Mouse (Mus musculus) megakaryocyte progenitor cell, adult 5-6 weeks (primary cell): ENCODE measurements around the gene Arpc2. TPM values are rescaled to one million over a fixed set of nuclear protein-coding genes. Genes with fewer than 3 reads are reported as not detected.
A peak's percentile ranks its signal among the peaks of the same experiment; 100 is the strongest.

Source experiments
- ATAC-seq: replicated peaks from 2 replicates; pipeline ENCODE4 v1.8.0; 2016; ENCODE audit warnings: mild to moderate bottlenecking, moderate TSS enrichment, inconsistent platforms; ENCODE audit not compliant: poor library complexity
- total RNA-seq, 2 experiments: library from RNA; stranded (forward) in 1 of 2; stranded (reverse) in 1 of 2; fragments of 157-497, 149-512 nt in 1 of 2; fragments of 200-1000 nt in 1 of 2; gene quantifications; 2 replicates each; pipeline versions ENCODE4 v1.2.3 to v1.2.4; 2015 to 2017

The Arpc2 gene
- total RNA-seq (2015) (802 and 912 TPM in 2 replicates), total RNA-seq (2017) (414 and 435 TPM in 2 replicates)

GRCm38 (mm10) chr1:74235938-74236589, at the start of gene Arpc2:
Gene Arpc2, plus strand, starts transcription at chr1:74236084.
- ATAC-seq: peak; percentile 79

DNA sequence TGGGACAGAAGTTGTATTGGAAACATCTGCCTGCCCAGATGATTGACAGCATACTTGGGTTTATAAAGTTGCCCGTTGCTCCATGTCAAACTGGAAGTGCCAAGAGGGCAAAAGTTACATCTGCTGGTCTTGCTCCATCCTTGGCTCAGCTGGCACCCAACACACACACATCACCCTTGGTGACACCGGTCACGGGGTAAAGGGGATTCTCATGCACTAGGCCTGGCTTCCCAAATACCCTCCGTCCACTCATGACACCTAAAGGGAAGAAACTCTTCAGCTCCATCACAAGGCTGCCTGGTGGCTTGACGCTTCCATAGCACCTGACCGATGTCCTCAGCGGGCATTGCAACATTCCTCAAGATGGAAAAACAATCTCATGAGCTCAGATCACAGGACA, 45.4 kb upstream of the Arpc2 start:
- no peak for ATAC-seq

- no peak for ATAC-seq
Observed at GRCm38 (mm10) chr1:74192711-74193110, 43.2 kb upstream of the Arpc2 start.

- ATAC-seq: no peak
Observed at GRCm38 (mm10) chr1:74194445-74194844, 41.4 kb upstream of the Arpc2 start, which contains the start of gene Cxcr1. Gene Cxcr1, minus strand, starts transcription at chr1:74194631.

GRCm38 (mm10) chr1:74195961-74196360, 39.9 kb upstream of the Arpc2 start:
- peak; percentile 95 for ATAC-seq

- no peak for ATAC-seq
Observed at GRCm38 (mm10) chr1:74196621-74197419, 39.1 kb upstream of the Arpc2 start.

- ATAC-seq: no peak
Observed at GRCm38 (mm10) chr1:74197726-74198470, 38.0 kb upstream of the Arpc2 start.

- ATAC-seq: no peak
Observed at GRCm38 (mm10) chr1:74199046-74199445, 36.8 kb upstream of the Arpc2 start.

DNA sequence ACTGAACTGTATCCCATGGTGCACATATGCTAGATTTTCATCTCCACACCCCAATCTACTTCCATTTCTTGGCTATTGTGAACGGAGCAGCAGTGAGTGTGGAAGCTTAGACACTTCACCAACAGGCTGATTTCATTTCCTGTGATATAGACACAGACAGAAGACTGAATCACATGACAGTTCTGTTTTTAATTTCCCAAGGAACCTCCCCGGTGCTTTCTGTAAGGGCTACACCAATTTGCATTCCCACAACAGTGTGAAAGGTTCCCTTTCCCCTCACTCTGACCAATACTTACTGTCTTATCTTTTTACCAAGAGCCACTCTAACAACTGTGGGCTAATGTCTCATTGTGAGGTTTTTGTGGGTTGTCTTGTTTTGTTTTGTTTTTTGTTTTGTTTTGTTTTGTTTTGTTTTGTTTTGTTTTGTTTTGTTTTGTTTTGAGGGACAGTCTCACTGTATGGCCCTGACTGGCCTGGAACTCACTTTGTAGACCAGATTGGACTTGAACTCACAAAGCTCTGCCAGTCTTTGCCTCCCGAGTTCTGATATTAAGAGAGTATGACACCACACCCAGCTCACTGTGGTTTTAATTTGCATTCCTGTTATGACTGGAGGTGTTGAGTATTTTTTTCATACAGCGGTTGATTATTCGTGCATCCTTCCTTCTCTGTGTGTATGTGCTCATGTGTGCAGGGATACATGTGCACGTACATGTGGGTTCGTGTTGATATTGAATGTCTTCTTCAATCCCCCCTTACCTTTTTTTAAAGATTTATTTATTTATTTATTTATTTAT, 34.6 kb upstream of the Arpc2 start:
- peak; percentile 38 for ATAC-seq

DNA sequence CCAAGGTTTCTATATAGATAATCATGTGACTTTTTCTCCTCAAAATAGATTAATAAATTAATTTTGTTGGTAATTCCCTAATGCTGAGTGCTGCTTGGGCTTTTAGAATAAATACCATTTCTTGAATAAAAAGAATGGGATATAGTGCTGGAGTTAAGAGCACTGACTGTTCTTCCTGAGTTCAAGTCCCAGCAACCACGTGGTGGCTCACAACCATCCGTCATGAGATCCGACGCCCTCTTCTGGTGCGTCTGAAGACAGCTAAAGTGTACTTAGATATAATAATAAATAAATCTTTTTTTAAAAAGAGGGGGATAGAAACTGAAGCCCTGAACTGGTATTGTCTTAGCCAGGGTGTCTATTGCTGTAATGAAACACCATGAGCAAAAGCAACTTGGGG, 32.4 kb upstream of the Arpc2 start:
- no peak for ATAC-seq

DNA sequence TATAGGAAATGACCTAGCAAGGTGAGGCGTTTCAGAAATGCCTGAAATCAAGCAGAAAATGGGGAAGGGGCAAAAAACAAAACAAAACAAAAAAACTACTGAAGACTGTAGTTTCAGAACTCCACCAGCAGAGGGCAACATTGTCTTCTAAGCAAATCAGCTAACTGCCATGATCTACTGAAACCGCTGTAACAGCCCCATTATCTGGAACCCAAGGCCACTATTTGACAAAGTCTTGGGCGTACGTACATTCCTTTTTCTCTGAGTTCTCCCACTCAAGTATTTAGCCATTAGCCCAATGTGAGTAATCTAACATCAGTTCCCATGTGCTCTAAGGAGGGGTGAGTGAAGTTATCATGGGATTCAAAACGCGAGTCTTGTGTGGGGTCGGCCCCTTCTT, 30.0 kb upstream of the Arpc2 start:
- peak; percentile 84 for ATAC-seq

DNA sequence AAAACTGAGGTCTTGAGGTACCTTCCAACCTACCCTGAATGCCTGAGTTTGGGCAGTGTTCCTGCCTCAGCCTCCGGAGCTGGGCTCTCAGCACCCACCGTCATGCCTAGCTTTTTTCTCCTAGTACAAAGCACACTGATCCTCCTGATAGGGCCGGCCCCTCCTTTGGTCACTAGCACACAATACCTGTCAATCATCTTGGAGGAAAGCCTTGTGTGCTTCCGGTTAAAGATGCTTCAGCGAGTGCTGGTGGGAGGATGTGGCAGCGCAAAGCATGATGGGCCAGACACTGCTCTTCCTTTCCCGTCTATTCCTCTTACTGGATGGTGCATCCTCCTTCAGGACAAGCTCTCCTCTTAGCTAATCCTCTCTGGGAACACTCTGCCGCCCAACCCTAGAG, 29.2 kb upstream of the Arpc2 start:
- ATAC-seq: no peak

DNA sequence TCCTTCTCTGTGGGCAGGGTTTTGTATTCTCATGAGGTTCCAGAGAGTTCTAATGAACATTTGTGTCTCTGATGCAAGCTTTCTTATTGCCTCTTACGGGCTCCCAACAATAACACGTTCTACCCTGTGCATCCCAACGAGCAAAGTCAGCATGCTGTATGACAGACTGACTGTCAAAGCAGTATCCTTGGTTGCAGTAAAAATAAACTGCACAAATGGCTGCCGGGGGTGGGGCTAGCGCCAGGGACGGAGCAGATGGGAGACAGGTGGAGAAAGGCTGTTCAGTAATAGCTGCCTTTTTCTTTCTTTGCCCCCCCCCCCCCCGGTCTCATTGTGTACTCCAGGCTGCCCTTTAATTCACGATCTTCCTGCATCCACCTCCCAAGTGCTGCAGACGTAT, 28.0 kb upstream of the Arpc2 start:
- ATAC-seq: no peak

DNA sequence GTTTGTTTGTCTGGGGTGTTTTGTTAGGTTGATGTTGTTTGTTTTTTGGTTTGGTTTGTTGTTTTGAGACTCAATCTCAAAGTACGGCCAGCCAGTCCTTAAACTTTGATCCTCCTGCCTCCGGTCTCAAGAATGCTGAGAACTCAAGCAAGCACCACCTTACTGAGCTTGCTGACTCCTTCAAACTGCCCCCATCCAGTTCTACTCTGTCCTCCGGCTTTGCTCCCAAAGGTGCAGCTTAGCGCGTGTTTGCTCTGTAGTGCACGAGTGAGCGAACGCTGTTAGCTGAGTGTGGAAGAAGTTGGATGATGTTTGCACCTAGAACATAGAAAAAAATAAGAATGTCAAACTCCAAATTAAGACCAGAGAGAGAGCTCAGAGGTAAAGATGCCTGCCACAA, 26.9 kb upstream of the Arpc2 start:
- ATAC-seq: no peak

DNA sequence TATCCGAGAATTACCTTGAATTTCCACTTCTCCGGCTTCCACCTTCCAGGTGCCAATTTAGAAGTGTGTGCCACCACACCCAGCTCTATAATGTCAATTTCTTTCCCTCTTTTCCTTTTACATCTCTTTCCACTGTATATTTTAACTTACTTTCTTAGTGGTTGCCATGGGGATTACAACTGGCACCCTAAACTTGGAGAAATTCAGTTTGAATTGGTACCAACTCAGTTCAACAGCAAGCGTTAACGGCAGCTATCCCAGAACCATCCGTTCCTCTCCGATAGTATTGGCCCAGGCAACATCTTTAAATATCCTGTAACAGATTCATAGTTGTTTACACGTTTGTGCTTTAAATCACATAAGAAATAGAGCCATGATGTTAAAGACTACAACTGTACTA, 16.0 kb upstream of the Arpc2 start:
- no peak for ATAC-seq

- peak; percentile 100 for ATAC-seq
Observed at GRCm38 (mm10) chr1:74227317-74227716, 8.6 kb upstream of the Arpc2 start.

DNA sequence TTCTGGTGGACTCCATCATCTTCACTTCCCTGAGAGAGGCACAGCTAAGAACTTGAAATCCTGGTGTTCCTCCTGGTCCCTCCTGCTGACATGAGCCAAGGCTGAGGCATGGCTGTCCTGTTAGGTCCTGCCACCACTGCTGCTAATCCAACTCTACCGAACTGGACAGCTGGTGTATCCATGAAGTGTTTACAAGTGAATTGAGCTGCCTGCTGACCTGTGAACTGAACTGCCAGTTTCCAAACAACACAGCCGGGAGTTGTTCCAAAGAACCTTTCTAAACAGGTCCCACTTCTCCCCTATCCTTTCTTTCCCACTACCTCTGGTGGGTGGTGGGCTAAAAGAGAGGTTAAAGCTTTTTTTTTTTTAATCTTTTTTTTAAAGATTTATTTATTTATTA, 5.9 kb upstream of the Arpc2 start:
- ATAC-seq: no peak

GRCm38 (mm10) chr1:74230992-74231391, 4.9 kb upstream of the Arpc2 start:
- 0 out of 2 replicates have a peak, but pooled peaks have one; percentile 32 for ATAC-seq

DNA sequence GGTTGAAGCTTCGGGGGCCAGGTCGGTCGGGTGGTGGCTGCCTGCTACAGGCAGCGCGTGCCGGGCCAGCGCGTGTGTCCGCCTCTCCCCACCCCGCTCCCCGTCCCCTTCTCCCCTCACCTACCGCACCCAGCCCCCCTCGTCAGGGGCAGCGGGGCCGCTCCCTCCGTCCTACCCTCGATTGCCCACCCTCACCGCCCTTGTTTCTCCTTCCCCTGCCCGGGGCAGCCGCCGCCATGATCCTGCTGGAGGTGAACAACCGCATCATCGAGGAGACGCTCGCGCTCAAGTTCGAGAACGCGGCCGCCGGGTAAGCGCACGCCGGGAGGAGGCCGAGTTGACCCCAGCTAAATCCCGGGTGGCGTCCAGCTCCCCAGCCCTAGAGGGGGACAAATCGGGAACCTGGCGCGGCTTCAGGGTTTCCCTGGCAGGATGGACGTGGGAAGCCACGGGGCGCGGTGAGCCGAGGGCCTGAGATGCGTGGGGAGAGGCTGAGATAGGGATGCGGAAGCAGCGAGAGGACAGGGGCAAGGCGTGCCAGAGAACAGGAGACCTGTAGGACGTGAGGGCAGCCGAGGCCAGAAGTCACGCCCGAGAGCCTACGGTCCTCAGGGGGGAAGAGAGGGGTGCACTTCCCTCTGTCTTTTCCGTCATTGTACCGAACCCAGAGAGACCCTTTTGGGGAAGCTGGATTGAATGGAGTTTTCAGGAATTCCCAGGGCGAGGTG, 870 bp downstream of the Arpc2 start:
- ATAC-seq: peak; percentile 51

DNA sequence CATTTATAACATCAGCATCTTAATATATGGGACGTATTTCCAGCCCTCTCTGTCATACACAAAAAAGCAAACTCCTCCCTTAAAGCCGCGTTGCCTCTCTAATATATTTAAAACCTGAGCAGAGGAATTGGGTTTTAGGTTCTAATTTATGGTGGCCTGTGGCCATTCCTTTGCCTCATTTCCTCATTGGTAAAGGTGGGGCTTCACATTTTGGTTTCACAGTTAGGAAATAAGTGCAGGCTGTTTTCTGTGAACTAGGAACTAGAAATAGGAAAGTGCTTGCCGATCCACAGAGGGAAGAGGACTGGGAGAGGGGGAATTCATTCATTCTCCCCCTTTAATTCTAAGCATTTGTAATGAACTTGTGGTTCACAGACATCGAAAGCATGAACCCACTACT, 1.8 kb downstream of the Arpc2 start:
- peak; percentile 11; the same call in 1 of the 2 replicates for ATAC-seq
